Comparison of ENCODE assay signal across 40 mouse cellular contexts in the genomic region with DNA sequence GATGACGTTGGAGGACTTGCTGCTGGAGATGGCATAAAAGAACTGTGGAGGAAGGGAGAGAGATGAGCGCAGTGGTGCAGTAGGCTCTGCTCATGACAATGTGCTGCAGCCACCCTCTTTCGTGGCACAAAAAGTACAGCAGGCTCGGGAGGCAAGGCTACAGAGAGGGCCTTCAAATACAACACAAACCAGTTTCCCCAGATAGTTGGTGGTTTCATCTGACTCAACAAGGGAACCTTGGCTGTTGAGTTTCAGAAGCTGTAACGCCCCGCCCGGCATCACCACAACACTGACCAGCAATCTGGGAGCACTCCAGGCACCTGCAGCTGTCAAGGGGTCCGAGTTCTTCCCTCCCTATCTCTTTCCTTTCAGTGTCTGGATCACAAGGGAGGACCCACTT. TPM values are rescaled to one million over a fixed set of nuclear protein-coding genes. Genes with fewer than 3 reads are reported as not detected.
"Had no signal": no experiment of that assay in that cellular context is flagged by ENCODE, and none has a peak within 500 bp of the region (broad histone marks: within the 10 kb centered on the region; RNA-seq: fewer than 3 reads in every experiment).

No protein-coding gene starts in this region.

- H3K9me3 ChIP-seq: heart, embryonic 12.5 days; hindbrain, embryonic 10.5 days; hindbrain, embryonic 12.5 days; intestine, embryonic 15.5 days; kidney, embryonic 15.5 days; limb, embryonic 13.5 days; limb, embryonic 15.5 days had no signal

- H3K4me1 ChIP-seq: heart, embryonic 12.5 days; hindbrain, embryonic 10.5 days; hindbrain, embryonic 12.5 days; kidney, embryonic 15.5 days; limb, embryonic 13.5 days; limb, embryonic 15.5 days had no signal

- DNase-seq: gastrocnemius, adult 2 months; gastrocnemius, postnatal 10 days; gastrocnemius, postnatal 25 days; heart, postnatal 10 days; heart, postnatal 36 days; kidney, adult 11 months; kidney, adult 2 months; kidney, adult 9 months; kidney, postnatal 14 days; layer of hippocampus, adult 9-11 months; layer of hippocampus, postnatal 36 days; left cerebral cortex, postnatal 4 days had no signal

- H3K4me3 ChIP-seq: gastrocnemius, adult 2 months; heart, adult 2 months; heart, embryonic 12.5 days; hindbrain, embryonic 10.5 days; hindbrain, embryonic 12.5 days; intestine, embryonic 15.5 days; kidney, embryonic 15.5 days; limb, embryonic 13.5 days; limb, embryonic 15.5 days had no signal

- ATAC-seq: forebrain, embryonic 16.5 days; hindbrain, embryonic 16.5 days; inflammation-experienced regulatory T-cells, adult 6 months; intestine, embryonic 15.5 days had no signal

- H3K9ac ChIP-seq: heart, embryonic 12.5 days; hindbrain, embryonic 12.5 days; hindbrain, embryonic 14.5 days; intestine, embryonic 15.5 days; kidney, embryonic 15.5 days; limb, embryonic 13.5 days; limb, embryonic 15.5 days had no signal

- H3K27ac ChIP-seq: gastrocnemius, adult 2 months; heart, adult 2 months; hindbrain, embryonic 10.5 days; hindbrain, embryonic 12.5 days; hindbrain, embryonic 14.5 days; intestine, embryonic 15.5 days; kidney, embryonic 15.5 days; kidney, postnatal 0 days; limb, embryonic 13.5 days; limb, embryonic 15.5 days had no signal

- H3K4me2 ChIP-seq: heart, embryonic 12.5 days; hindbrain, embryonic 12.5 days; hindbrain, embryonic 14.5 days; intestine, embryonic 15.5 days; kidney, embryonic 15.5 days; limb, embryonic 13.5 days; limb, embryonic 15.5 days had no signal

- H3K27me3 ChIP-seq: heart, embryonic 12.5 days; hindbrain, embryonic 12.5 days; intestine, embryonic 15.5 days; kidney, embryonic 15.5 days; limb, embryonic 13.5 days; limb, embryonic 15.5 days had no signal

RNA-seq across cellular contexts. Expression of a gene that starts 43.4 kb away (rescaled TPM):
- total RNA-seq: gastrocnemius, adult 2 months; gastrocnemius, postnatal 10 days; gastrocnemius, postnatal 25 days; gastrocnemius, postnatal 4 days; heart, adult 2 months; heart, postnatal 10 days; heart, postnatal 36 days; layer of hippocampus, adult 18-20 months; layer of hippocampus, adult 8-10 months; layer of hippocampus, postnatal 14 days; layer of hippocampus, postnatal 36 days; left cerebral cortex, adult 18-20 months; left cerebral cortex, adult 8-10 months; left cerebral cortex, postnatal 10 days; left cerebral cortex, postnatal 25 days; left cerebral cortex, postnatal 4 days had no signal
- polyA plus RNA-seq: heart, embryonic 12.5 days; heart, embryonic 14.5 days had no signal

RNA-seq across cellular contexts. Expression of a gene that starts 43.4 kb away (rescaled TPM):
- total RNA-seq: gastrocnemius, adult 2 months; gastrocnemius, postnatal 10 days; gastrocnemius, postnatal 25 days; granulocyte monocyte progenitor cell, adult 5-6 weeks; heart, adult 2 months; heart, postnatal 36 days; left cerebral cortex, postnatal 10 days; left cerebral cortex, postnatal 4 days had no signal
- polyA plus RNA-seq: heart, embryonic 14.5 days; limb, embryonic 11.5 days; limb, embryonic 13.5 days had no signal

RNA-seq across cellular contexts. Expression of a gene that starts 53.3 kb away (rescaled TPM):
- total RNA-seq: gastrocnemius, adult 2 months; gastrocnemius, postnatal 10 days; gastrocnemius, postnatal 25 days; gastrocnemius, postnatal 4 days; granulocyte monocyte progenitor cell, adult 5-6 weeks; heart, adult 2 months; heart, postnatal 10 days; heart, postnatal 36 days; layer of hippocampus, adult 18-20 months; layer of hippocampus, adult 8-10 months; layer of hippocampus, postnatal 14 days; layer of hippocampus, postnatal 36 days; left cerebral cortex, adult 18-20 months; left cerebral cortex, adult 8-10 months; left cerebral cortex, postnatal 10 days; left cerebral cortex, postnatal 25 days; left cerebral cortex, postnatal 4 days; liver, adult 2 months had no signal
- polyA plus RNA-seq: forebrain, embryonic 16.5 days; frontal cortex, adult 2 months; heart, adult 2 months; heart, embryonic 12.5 days; heart, embryonic 16.5 days; hindbrain, embryonic 10.5 days; hindbrain, embryonic 14.5 days; inflammation-experienced regulatory T-cells, adult 6 months; kidney, adult 2 months; large intestine, adult 2 months; limb, embryonic 11.5 days; limb, embryonic 15.5 days; liver, adult 2 months had no signal
